Mouse (Mus musculus) lung, postnatal 0 days (tissue): Measurements from ENCODE around the gene Limk1.

Experiments used
- CTCF ChIP-seq: IDR thresholded peaks from 2 replicates; pipeline ENCODE4 v1.5.1; 2016; ENCODE audit warnings: antibody characterized with exemption, mild to moderate bottlenecking
- EP300 ChIP-seq: IDR thresholded peaks from 2 replicates; pipeline ENCODE4 v1.6.1; 2016; ENCODE audit warnings: antibody characterized with exemption, mild to moderate bottlenecking, control low read depth

DNA sequence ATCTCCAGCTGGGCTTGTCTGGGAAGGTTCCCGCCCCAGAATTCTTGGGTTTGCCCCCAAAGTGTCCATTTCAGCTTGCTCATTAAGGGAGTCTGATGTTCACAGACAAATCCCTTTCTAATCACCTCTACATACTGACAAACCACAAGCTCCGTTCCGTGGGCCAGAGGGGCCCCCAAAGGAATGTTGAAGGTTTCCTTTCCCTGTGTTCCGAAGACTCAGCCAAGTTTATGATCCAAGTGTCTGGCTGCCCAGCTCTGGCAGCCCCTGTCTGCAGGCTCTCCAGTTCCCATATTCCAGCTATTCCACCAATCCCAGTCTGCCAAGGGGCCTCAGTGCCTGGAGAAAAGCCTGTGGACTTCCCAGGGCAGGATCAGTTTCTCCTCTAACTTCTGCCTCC, 31.7 kb upstream of the Limk1 start:
- TF ChIP-seq CTCF (no peak), EP300 (no peak)
